Mouse (Mus musculus): ENCODE results near the gene 2210010C04Rik.
"Not testable (repeated sequence)": the region's sequence is repeated elsewhere in the genome, so short reads cannot be mapped to it uniquely, and the experiment has no call there.

The 2210010C04Rik gene

DNA sequence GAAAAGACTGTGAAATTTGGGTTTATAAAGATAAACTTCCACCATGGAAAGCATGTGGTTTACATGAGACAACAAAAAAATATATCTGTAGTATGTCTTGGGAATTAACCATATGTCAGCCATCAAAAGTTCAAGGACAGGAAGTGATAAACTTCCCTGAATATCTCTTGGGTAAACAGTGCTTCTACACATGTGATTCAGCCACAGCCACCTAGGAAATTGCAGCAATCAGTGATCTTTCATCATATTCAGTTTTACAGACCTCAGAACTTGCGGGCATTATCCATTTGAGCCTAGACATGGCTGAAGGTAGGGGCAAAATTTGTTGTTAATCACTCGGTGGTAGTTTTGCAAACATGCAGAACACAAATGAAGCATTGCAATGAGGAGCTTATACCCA lies 16.7 kb downstream of the 2210010C04Rik start:
- DNase-seq (ENCODE audit: low spot score): no peak

GRCm38 (mm10) chr6:41015065-41015464 lies 20.2 kb downstream of the 2210010C04Rik start:
- DNase-seq (ENCODE audit: low spot score): no peak

- not testable (repeated sequence) for DNase-seq (ENCODE audit: low spot score)
Measured at GRCm38 (mm10) chr6:40999379-40999778, 35.9 kb downstream of the 2210010C04Rik start, which contains the start of gene Gm2663. Gene Gm2663, minus strand, starts transcription at chr6:40999479.

All from testis, postnatal 14 days (tissue).